Mouse (Mus musculus) CD4-positive, CD25-positive, alpha-beta regulatory T cell, adult 2 months (primary cell): ENCODE data around the gene Ntf5.

Experiments
- DNase-seq: peaks from one replicate; pipeline ENCODE4 v3.0.0-alpha.2; 2012; ENCODE audit warnings: low read depth, low spot score

The Ntf5 gene

GRCm38 (mm10) chr7:45435038-45435437 is 21.5 kb downstream of the Ntf5 start:
- DNase-seq = no peak

GRCm38 (mm10) chr7:45436444-45436843 is 22.9 kb downstream of the Ntf5 start:
- no peak for DNase-seq

DNA sequence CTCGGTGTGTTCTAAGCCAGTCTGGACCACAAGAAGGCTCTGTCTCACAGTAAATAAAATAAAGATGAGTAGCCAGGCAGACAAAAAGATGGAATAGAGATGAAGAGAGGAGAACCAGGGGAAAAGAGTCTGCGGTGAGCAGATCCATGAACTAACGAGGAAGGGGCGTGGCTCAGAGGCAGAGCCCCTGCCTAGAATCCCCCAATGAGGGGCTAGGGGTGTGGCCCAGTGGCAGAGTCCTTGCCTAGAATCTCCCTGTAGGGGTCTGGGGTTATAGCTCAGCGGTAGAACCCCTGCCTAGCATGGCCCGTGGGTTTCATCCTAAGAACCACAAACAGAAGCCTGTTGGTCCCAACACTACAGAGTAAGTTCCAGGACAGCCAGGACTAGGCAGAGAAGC is 23.6 kb downstream of the Ntf5 start:
- no peak for DNase-seq

- DNase-seq = no peak
Observed at GRCm38 (mm10) chr7:45437521-45438276, 24.2 kb downstream of the Ntf5 start, which contains the start of gene Ruvbl2. TSS of gene Ruvbl2 (minus strand) at chr7:45438096.

GRCm38 (mm10) chr7:45443526-45444420 is 30.3 kb downstream of the Ntf5 start:
- DNase-seq = no peak

GRCm38 (mm10) chr7:45446589-45446988 is 33.1 kb downstream of the Ntf5 start:
- no peak for DNase-seq

GRCm38 (mm10) chr7:45447325-45447990 is 34.0 kb downstream of the Ntf5 start:
- DNase-seq = peak; percentile 72

DNA sequence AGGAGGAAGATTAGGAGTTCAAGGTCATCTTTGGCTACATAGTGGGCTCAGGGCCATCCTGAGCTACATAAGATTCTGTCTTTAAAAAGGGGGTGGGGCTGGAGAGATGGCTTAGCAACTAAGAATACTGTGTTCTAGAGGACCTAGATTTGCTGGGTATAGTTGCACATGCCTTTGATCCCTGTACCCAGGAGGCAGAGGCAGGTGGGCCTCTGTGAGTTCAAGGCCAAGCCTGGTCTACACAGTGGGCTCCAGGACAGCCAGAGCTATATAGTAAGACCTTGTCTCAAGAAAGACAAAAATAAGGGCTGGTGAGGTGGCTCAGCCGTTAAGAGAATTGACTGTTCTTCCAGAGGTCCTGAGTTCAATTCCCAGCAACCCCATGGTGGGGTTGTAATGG is 36.5 kb downstream of the Ntf5 start:
- DNase-seq = no peak

- DNase-seq = peak; percentile 93
Observed at GRCm38 (mm10) chr7:45451344-45451982, 38.0 kb downstream of the Ntf5 start.

DNA sequence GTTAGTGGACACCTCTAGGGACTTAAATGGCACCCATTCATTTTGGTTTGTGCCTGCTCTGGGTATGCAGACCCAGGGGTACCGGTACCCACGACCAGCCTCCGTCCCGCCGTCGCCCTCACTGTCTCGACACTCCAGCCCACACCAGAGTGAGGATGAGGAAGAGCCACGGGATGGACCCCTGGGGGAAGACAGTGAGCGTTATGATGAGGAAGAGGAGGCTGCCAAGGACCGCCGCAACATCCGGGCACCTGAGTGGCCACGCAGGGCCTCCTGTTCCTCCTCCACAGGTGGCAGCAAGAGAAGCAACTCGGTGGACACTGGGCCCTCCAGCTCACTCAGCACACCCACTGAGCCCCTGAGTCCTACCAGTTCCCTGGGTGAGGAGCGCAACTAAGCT is 41.5 kb downstream of the Ntf5 start:
- no peak for DNase-seq

- DNase-seq = no peak
Observed at GRCm38 (mm10) chr7:45455932-45456696, 42.6 kb downstream of the Ntf5 start.

GRCm38 (mm10) chr7:45456721-45457203 is 43.3 kb downstream of the Ntf5 start:
- DNase-seq = no peak

DNA sequence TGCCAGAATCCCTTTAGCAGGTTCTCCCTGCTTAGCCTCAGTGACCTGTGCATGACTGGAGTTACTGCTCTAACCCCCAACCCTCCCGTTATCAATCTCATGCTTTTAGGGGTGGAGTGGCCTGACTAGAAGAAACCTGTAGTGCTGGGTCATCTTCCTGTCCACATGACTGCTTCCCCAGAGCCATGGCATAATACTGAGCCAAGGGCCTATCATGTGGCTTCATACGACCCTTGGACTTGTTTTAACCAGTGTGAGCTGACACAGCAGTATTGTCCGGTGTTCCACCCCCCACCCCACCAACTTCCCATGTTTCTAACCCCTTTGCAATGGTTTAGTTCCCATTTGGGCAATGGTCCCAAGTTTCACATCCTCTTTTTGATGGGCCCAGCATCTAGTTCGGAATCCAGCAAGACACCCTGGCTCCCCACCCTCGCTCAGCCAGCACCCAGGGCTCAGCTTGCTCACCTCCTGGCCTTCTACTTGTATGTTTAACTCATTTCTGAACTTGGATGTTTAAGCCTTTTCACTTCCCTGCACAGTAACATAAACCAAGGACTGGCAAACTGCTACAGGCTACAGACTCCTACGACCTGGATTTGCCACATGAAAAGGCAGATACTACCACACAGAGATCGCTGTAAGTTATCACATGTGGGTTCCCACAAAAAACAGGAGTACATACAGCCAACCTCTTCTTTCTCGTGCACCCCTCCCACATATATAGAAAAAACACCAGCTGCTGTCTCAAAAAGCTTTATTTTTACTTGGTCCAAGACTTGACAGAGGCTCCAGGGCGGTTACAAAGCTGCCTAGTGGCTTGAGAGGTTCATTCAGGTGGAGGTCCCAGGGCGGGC is 43.9 kb downstream of the Ntf5 start:
- peak; percentile 34 for DNase-seq

DNA sequence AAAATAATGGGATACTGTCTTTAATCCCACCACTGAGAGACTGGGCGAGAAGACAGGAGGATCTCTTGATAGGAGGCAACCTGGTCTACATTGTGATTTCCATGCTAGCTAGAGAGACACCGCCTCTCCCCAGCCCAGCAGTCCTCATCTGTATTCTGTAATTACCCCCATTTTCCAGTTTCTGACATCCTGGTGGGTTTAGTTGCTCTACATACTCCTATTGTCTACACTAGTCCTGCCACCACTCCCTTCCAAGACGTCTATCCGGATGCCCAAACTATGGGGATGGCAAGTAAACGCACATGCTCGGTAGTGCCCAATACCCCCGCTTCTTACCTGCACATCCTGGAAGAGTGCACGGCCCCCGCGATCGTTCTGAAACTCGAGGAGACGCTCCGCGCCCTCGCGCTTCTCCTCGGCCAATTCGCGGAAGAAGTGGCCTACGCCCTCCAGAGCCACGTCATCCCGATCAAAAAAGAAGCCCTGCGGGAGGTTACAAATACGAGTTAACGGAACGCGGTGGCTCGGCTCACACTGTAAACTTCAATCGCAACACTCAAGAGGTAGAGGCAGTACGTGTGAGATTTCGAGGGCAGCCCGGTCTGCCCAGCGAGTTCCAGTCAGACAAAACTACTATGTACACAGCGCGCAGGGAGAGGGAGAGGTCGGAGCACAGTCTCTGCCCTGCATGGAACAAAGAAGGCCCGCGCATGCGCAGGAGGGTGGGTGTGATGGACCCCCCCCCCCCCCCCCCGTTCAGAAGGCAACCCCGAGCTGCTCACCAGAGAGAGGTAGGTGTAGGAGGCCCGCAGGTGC is 45.5 kb downstream of the Ntf5 start:
- peak; percentile 89 for DNase-seq

DNA sequence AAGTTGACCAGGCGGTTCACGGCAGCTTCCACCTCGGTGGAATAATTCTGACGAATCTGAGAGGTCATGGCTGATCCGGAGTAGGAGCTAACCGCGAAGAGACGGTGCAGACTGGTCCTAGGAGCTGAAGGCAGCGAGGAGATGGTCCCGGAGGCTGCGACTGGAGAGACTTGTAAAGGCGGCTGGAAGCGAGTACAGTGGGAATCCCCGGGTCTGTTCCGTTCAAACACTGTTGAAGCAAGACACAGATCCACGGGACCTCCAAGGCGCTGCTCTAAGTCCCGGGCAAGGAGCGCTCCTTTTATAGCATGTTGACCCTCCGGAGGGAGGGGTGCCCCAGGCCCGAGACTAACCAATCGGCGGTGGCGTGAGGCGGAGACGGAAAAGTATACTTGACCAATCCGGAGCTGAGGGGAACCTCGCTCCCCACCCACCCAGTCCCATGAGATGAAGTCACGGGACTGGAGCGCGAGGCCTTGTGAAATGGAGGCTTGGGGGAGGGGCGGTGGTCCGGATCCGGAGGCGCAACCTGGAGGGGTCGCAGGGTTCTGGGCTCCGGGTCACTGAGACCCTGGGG is 46.2 kb downstream of the Ntf5 start, which contains the start of gene Ftl1:
Gene Ftl1 (minus strand): TSS at position 321 of the 577 bp plus-strand sequence.
- peak; percentile 96 for DNase-seq

DNA sequence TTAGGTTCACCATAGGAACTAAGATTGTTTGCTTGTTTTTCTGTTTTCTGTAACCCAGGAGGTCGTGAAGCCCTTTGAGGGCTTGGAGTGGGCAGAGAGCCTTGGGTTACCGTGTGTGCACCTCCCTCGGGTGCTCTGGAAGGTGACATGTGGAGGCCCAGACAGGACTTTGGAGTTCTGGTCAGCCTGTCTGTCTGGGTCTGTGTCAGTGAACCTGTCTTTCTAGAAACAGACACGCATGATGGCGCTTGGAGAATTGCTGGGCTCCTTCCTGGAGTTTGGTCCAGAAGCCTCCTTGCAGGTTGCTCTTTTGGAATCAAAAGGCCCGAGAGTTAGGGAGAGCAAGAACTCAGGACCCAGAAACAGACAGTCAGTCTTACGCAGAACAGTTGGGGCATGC is 46.9 kb downstream of the Ntf5 start:
- DNase-seq = peak; percentile 42

GRCm38 (mm10) chr7:45460860-45461314 is 47.4 kb downstream of the Ntf5 start:
- DNase-seq = no peak

DNA sequence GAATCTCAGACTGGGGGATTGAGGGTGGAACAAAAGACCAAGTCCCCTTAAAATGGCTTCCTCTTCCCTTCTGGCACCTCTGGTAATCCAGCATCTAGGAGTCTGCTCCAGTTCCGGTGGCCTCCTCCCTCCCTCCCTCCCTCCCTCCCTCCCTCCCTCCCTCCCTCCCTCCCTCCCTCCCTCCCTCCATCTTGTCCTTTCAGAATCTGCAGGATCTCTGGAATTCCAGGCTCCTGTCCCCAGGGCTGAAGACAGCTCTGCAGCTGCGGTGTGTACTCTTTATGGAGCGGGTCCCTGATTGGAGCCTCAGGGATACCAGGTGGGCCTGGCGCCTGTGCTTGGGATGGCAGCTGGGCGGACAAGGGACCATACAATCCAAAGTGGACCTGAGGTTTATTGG is 47.8 kb downstream of the Ntf5 start:
- no peak for DNase-seq
